Mouse (Mus musculus): Measurements from ENCODE around the gene Foxe1. TPM values are rescaled to one million over a fixed set of nuclear protein-coding genes. Genes with fewer than 3 reads are reported as not detected.

The Foxe1 gene
- not detected for total RNA-seq (2021)

DNA sequence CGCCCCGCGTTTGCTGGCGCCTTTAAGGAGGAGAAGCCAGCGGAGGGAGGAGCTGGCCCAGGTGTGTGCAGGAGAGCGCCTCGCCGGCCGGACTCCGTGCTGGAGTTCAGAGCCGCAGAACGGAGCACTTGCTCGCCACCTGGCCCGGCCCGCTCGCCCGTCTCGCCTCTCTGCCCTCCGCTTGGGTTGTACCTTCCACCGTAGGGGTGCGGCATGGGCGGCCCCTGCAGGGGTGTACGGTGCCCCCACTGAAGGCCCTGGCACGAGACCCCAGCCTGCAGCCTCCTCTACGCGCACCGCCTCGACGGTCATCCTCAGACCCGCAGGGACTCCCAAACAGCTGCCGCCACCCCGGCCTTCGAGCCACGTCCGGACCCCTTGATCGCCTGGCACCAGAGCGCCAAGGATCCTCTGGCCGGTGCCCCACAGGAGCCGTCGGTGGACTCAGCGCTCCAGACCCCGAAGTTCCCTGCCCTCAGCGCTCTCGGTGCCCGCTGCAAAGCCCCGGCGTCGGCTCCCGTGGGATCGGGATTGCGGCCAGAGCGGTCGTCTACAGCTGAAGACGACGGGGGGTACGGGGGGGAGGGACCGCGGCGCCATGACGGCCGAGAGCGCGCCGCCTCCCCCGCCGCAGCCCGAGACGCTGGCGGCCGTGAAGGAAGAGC, at the start of gene Foxe1:
Foxe1 (plus strand) TSS at position 14 of the 665 bp plus-strand sequence.
- DNase-seq (ENCODE audit: low spot score in 2 of 2) = no peak
- intact Hi-C loops (cut with DNase I) = loop anchor here (10.0 kb wide), 1 partner anchor 1629 kb away; the partner anchor contains the start of gene Pax5

DNA sequence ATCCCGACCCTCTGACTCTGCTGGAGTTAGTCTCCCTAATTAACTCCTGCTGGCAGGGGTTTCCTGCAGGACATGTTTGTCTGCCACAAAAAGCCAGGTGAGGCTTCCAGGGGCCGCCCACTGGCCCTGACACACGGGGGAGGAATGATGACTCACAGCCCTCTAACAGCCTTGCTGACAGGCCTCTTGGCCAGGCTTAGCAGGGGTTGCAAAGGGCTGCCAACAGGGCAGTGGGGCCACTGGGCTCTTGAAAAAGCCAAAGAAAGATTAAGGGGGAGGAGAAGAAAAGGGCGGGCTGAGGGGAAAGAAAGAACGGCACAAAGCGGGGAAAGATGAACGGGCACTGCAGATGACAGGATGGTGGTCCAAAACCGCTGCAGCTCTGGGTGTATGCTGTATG, 39.3 kb upstream of the Foxe1 start:
- DNase-seq (ENCODE audit: low spot score in 2 of 2) = peak; percentile 16 to 20
- intact Hi-C loops (cut with DNase I) = loop anchor here (1.0 kb wide), 1 partner anchor 85 kb away; the partner anchor contains the start of gene Trmo

DNA sequence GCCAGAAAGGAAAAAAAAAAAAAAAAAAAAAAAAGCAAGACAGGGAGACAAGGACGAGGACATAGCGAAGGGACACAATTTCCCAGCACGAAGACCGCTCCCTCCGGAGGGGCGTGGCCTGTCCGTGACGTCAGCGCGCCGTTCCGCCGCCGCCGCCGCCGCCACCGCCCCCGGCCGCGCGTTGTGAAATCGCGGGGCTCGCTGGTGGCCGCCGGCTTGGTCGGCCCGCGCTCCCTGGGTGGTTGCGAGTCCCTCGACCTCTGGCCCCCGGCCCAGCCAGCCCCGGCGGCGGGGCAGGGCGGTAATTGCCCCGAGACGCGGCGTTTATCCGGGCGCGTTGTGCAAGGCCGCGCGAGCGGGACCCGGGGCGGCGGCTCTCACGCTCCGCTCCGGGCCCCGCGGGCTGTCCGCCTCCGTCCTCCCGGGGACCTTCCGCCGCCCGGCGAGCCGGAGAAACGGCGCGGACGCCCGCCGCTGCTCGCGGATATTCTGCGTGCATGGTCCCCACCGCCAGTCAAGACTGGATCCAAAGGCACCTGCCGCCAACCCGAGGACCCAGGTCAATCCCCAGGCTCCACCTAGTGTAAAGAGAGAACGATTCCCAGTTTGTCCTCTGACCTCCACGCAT, 38.5 kb upstream of the Foxe1 start:
- intact Hi-C loops (cut with DNase I) = loop anchor here (1.0 kb wide), 1 partner anchor 84 kb away; the partner anchor contains the start of gene Trmo
- DNase-seq (ENCODE audit: low spot score in 2 of 2) = peak; percentile 83 to 90

DNA sequence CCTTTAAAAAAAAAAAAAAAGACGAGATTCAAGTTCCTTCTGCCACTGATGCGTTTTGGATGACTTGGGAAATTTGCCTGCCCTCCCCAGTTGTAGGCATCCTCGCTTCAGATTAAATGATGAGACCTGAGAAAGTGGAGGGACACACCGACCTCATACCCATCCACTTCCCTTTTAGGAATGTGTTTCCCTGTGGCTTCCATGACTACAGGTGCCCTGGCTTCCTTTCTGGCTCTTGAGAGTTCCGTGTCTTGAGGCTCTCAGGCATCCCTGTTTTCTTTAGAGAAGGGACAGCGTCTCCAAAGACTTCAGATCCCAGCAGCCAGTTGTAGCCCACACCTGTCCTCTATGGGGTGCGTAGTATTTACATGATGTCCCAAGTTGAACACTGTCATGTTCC, 38.0 kb upstream of the Foxe1 start:
- DNase-seq (ENCODE audit: low spot score in 2 of 2) = peak; percentile 12 to 19
- intact Hi-C loops (cut with DNase I) = no loop called here

DNA sequence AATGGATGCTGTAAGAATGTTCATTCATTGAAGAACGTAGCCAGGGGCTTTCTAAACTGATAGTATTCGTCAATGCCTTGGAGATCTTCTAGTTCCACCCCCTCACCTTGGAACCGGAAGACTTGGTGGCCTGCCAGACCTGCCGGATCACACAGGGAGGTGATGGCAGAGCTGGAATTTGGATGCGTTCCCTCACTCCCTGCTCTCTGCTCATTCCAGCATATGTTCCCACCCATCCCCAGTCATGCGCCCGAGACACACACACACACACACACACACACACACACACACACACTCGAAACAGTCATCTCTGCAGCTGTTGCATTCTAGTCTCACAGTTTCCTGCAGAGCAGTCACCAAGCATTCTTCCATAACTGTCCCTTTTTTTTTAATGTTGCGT, 36.1 kb upstream of the Foxe1 start:
- intact Hi-C loops (cut with DNase I) = no loop called here
- peak; percentile 67 to 73 for DNase-seq (ENCODE audit: low spot score in 2 of 2)

DNA sequence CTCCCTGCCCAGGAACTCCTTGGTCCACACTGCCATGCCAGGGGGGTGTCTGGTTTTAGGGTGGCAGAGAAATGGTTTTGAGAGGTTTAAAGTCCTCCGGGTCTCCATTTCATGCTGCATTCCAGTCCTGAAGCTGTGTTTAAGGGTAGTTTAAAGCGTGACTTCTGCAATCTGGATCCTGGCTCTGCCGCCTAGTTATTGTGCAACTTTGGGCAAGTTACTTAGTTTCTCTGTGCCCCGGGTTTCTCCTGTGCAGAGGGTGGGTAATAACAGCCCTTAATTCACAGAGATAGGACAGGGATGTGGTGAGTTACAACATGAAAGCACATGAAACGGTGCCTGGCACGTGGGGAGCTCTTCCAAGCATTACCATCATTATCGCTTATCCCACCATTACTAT, 35.5 kb upstream of the Foxe1 start:
- no peak for DNase-seq (ENCODE audit: low spot score in 2 of 2)
- intact Hi-C loops (cut with DNase I) = no loop called here

DNA sequence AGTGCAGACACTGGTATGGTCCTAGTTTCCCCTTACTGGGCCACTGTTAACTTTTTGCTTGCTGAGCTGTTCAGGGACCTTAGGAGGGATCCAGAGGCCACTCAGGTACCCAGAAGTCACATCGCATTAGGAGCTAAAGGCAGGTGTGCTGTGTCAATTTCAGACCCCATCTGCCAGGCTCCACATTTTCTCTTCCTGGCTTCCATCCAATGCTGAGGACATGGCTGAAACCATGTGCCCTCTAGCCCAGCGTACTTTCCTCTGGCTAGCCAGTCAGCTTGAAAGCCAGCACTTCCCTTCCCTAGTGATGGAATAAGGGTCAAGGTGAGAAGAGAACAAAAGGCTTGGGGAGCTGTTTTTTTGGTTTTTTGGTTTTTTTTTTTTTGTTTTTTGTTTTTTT, 31.8 kb upstream of the Foxe1 start:
- intact Hi-C loops (cut with DNase I) = no loop called here
- DNase-seq (ENCODE audit: low spot score in 2 of 2) = no peak

DNA sequence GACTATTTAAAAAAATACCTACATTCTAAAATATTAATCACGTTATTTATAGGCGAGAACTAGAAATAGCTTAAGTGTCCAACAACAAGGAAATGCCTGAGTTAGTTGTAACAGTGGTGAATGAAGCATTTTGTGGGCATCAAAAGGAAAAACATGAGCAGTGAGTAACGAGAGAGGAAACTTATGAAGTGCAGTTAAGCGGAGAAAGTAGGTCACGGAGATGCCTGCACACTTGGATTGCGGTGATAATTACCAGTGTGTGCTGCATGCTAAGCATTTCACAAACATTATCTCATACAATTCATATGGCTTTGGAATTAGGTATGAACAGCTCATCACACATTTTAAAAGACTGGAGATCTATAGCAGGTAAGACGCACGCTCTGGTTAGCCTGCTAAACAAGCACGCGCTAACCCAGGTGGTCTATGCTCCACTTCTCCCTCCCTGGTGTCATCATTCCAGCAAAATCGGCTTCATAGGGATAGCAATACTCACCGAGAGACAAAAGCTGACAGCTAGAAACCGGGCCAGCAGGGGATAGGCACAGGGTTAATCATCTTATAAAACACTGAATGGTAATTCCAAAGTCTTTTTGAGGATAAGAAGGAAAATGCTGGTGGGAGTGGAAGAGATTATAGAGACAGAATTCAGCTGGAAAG, 21.5 kb upstream of the Foxe1 start:
- no peak for DNase-seq (ENCODE audit: low spot score in 2 of 2)
- intact Hi-C loops (cut with DNase I) = no loop called here

DNA sequence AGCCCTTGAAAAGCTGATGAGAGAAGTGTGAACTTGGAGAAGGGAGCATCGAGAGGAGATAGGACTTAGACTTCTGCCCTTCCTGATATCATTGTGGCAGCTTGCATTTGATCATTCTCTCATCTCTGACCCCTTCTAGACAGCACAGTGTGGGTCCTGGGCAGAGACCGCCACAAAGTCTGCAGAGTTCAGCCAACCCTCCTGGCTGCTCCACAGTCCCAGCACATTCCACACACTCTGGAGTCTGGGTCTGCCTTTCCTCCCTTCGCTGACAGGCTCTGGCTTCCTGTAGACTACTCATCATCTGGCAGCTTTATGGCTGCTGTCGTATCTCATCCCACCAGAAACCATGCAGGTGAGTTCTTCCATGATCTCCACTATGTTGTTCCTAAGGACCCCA, 20.7 kb upstream of the Foxe1 start:
- intact Hi-C loops (cut with DNase I) = no loop called here
- DNase-seq (ENCODE audit: low spot score in 2 of 2) = no peak

DNA sequence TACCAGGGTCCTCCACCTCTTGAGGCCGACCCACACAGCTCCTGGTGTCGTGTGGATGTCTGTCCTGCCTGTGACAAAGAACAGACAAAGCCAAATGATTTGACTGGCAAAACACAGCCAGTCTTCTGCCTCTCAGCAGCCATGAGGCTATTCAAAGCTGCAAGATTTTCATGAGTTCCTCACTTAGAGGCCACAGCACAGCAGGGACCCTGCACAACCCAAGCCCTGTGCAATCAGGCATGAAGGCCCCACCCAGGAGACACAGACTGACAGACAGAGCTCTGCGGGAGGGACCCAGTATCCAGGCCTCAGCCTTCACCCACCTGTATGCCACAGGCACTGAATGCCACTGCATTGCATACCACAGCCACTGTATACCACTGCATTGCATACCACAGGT, 14.5 kb upstream of the Foxe1 start:
- DNase-seq (ENCODE audit: low spot score in 2 of 2) = no peak
- intact Hi-C loops (cut with DNase I) = no loop called here

DNA sequence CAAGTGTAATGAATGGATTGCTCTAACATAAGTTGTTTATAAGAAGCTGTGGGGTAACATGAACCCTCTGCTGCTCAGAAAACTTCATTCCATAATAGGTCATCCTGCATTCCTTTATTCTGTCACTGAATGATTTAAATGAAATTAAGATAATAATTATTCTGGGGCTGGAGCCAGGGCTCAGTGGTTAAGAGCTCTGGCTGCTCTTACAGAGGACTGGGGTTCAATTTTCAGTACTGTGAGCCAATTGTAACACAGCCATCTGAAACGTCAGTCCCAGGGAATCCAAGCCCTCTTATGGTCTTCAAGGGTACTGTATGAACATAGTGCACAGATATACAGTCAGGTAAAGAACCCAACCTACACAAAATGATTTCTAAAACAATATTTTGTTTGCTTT, 7.6 kb upstream of the Foxe1 start:
- intact Hi-C loops (cut with DNase I) = no loop called here
- DNase-seq (ENCODE audit: low spot score in 2 of 2) = no peak

DNA sequence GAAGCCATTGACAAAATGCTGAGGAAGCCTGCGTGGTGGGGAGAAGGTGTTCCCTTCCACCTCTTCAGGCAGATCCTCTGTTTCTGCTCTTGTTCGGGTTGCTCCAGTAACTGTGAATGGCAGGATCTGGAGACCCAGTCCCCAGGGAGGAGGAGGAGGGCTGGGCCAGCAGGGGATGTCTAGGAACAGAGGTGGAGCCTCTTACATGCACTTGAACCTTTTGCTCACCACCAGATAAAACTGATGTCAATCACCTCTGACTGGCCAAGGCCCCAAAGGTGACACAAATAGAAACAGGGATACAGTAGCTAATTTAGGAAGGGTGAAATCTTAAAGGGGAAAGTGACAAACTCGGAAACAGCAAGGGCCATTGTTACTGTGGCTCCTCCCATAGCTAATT, 5.4 kb upstream of the Foxe1 start:
- intact Hi-C loops (cut with DNase I) = no loop called here
- no peak for DNase-seq (ENCODE audit: low spot score in 2 of 2)

DNA sequence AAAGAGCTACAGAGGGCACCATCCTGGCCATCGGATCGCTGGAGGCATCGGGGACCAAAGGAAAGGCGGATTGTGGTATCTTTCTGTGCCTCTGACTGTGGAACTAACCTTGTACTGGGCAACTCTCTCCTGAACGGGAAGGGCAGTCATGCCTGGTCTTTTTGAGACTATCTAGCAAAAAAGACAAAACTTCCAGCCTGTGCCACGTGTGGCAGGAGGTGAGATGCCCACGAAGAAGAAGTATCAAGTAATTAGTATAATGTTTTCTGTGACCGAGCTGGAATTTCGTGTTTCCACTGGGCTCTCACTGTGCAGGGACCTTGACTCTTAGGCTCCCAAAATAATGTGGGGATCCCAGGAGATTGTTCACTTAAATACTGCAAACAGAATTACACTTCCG, 4.4 kb upstream of the Foxe1 start:
- intact Hi-C loops (cut with DNase I) = no loop called here
- no peak for DNase-seq (ENCODE audit: low spot score in 2 of 2)

DNA sequence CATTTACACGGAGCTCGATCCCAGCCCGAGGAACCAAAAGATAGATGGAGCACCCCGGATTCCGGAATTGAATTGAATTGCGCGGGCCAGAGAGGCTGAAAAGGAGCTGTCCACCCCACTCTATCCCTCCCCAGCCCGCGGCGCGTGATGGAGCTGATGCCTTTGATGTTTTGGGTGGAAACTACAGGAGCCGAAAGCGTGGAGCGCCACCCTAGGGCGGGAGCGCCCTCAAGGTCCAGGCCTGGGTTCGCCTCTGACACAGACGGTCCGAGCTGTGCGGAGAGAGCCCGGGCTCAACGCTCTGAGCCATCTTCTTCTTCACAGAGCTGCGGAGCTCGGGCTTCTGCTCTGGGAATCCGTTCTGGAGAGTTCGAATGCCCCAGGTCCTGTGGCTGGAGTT, 3.8 kb upstream of the Foxe1 start:
- intact Hi-C loops (cut with DNase I) = no loop called here
- no peak for DNase-seq (ENCODE audit: low spot score in 2 of 2)

DNA sequence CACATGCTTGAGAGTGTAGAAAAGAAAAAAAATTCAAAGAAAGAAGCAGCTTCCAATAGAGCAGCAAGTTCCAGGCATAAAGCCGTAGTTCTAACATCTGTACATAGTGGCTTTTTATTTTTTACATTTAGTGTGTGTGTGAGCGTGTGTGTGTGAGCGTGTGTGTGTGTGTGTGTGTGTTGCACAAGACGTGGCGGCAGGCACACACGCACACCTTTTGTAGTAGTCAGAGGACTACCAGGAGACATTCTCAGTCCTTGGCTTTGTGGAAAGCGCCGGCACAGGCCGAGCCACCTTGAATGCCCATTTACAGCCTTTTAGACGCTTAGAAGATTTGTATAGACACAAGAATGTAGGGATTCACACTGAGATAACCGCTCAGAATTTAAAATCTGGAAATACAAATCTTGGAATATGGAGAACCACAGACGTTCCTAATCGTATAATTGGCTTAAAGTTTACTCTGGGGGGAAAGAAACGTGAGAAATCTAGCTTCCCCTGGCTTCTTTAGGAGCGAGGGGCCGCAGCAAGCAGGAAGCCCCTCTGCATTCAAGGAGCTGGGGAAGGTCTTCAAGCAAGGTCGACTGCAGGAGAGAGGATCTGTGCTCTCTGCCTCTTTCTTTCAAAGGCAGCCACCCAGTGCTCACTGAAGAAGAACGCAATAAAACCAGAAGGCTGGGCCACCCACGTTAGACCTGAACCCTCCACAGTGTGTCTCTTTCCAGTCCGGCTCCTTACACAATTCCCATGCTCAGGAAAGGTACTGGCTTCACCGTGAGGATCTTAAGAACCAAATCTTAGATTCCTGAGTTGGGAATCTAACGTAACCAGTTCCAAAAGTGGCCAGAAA, 1.4 kb upstream of the Foxe1 start:
- intact Hi-C loops (cut with DNase I) = loop anchor here (10.0 kb wide), 1 partner anchor 1627 kb away; the partner anchor contains the start of gene Pax5
- DNase-seq (ENCODE audit: low spot score in 2 of 2) = no peak

DNA sequence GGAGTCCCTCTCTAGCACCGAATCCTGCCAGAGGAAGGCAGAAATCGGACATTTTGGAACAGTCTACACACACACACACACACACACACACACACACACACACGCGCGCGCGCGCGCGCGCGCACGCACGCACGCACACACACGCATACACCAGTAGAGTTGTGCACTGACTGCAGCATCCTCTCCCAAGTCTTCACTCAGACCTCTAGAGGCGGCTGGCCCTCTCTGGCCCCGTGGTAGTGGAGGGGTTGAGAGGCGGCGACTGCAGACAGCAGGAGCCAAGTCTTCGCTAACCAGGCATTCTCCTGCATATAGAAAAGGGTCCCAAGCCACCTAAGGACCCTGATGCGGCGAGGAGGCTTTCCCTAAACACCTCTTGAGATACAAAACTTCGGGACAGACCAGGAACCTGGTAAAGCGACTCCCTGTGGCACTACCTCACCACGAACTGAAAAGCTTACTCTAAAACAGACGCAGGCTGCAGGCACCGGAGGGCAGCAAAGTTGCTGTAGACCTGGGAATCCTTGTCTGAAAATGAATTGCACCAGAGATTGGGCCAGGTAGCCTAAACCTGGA, 610 bp upstream of the Foxe1 start:
- DNase-seq (ENCODE audit: low spot score in 2 of 2) = no peak
- intact Hi-C loops (cut with DNase I) = loop anchor here (10.0 kb wide), 1 partner anchor 1628 kb away; the partner anchor contains the start of gene Pax5

DNA sequence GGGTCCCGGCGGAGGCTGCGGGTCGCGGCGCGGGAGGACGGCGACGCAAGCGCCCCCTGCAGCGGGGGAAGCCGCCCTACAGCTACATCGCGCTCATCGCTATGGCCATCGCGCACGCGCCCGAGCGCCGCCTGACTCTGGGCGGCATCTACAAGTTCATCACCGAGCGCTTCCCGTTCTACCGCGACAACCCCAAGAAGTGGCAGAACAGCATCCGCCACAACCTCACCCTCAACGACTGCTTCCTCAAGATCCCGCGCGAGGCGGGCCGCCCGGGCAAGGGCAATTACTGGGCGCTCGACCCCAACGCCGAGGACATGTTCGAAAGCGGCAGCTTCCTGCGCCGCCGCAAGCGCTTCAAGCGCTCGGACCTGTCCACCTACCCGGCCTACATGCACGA, 879 bp downstream of the Foxe1 start:
- DNase-seq (ENCODE audit: low spot score in 2 of 2) = no peak
- intact Hi-C loops (cut with DNase I) = loop anchor here (10.0 kb wide), 1 partner anchor 1629 kb away; the partner anchor contains the start of gene Pax5

DNA sequence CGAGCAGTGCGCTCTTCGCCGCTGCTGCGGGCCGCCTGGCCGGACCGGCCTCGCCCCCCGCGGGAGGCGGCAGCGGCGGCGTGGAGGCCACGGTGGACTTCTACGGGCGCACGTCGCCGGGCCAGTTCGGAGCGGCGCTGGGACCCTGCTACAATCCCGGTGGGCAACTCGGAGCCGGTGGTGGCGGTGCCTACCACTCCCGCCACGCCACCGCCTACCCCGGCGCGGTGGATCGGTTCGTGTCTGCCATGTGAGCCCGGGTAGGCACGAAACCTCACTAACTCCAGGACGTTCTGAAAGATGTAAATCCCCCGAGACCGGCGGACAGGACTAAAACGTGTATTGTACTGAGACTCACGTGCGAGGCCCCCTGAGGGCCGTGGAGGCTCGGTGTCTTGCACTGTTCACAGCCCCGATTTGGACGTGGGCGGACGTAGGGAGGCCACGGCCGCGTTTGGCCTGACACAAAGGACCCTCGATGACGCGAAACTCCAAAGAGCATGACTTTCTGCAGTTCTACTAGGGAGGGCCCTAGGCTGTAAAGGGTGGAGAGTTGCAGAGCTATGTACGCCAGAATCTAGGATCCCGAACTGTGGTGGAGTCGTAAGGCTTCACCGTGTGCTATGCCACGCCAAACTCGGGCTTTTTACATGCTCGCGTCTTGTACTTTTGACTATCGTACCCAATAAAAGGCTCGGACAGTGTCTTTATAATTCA, 1.8 kb downstream of the Foxe1 start:
- intact Hi-C loops (cut with DNase I) = loop anchor here (10.0 kb wide), 1 partner anchor 1630 kb away; the partner anchor contains the start of gene Pax5
- DNase-seq (ENCODE audit: low spot score in 2 of 2) = no peak

DNA sequence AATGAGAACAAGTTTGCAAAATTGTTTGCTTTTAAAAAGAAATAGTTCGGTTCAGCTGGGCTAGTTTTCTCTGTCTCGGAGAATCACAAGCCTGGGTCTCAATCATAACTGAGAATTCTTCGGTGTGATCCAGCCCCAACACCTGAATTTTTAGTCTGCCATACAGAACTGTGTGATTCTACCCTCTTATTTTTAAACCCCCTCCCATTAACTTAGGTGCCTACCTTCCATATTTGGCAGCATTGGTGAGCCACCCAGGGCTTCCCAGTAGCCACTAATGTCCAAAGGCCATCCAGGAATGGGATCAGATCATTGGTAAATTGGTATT, 2.3 kb downstream of the Foxe1 start:
- intact Hi-C loops (cut with DNase I) = loop anchor here (10.0 kb wide), 1 partner anchor 1631 kb away; the partner anchor contains the start of gene Pax5

More for the DNA sequence above, 2.3 kb downstream of the Foxe1 start:
- DNase-seq (ENCODE audit: low spot score in 2 of 2) = no peak

Measured in left cerebral cortex, postnatal 36 days (tissue).